Mouse (Mus musculus) brain, embryonic 18.5 days (tissue): ENCODE data around the gene Mob2.

Source experiments
- DNase-seq: peaks from one replicate; pipeline ENCODE4 v3.0.0-alpha.2; 2012; ENCODE audit warnings: low read depth, low spot score

Mob2 gene

GRCm38 (mm10) chr7:142060931-142061565 lies at the start of gene Mob2:
TSS of gene Mob2 (minus strand) at chr7:142061065.
- no peak for DNase-seq

- no peak for DNase-seq
These were observed 43.9 kb upstream of the Mob2 start for GRCm38 (mm10) chr7:142104747-142105146.

- no peak for DNase-seq
These were observed 36.9 kb upstream of the Mob2 start for GRCm38 (mm10) chr7:142097776-142098175.

- DNase-seq: no peak
These were observed 35.8 kb upstream of the Mob2 start for GRCm38 (mm10) chr7:142096701-142097100.

- DNase-seq: peak; percentile 86
These were observed 34.5 kb upstream of the Mob2 start, which contains the start of gene Dusp8 for GRCm38 (mm10) chr7:142095183-142095931. TSS of gene Dusp8 (minus strand) at chr7:142095843.

GRCm38 (mm10) chr7:142094301-142095143 lies 33.7 kb upstream of the Mob2 start:
- DNase-seq: no peak

- DNase-seq: no peak
These were observed 32.9 kb upstream of the Mob2 start for GRCm38 (mm10) chr7:142093696-142094240.

- DNase-seq: no peak
These were observed 32.1 kb upstream of the Mob2 start for GRCm38 (mm10) chr7:142092991-142093390.

- DNase-seq: peak; percentile 78
These were observed 31.0 kb upstream of the Mob2 start for GRCm38 (mm10) chr7:142091848-142092247.

- DNase-seq: no peak
These were observed 29.0 kb upstream of the Mob2 start for GRCm38 (mm10) chr7:142089648-142090447.

- DNase-seq: no peak
These were observed 28.0 kb upstream of the Mob2 start for GRCm38 (mm10) chr7:142088886-142089285.

- DNase-seq: no peak
These were observed 26.3 kb upstream of the Mob2 start for GRCm38 (mm10) chr7:142087069-142087652.

GRCm38 (mm10) chr7:142086159-142086905 lies 25.5 kb upstream of the Mob2 start:
- DNase-seq: no peak

- no peak for DNase-seq
These were observed 24.0 kb upstream of the Mob2 start for GRCm38 (mm10) chr7:142084820-142085219.

GRCm38 (mm10) chr7:142084395-142084794 lies 23.5 kb upstream of the Mob2 start:
- DNase-seq: no peak

GRCm38 (mm10) chr7:142083588-142084317 lies 22.9 kb upstream of the Mob2 start:
- DNase-seq: no peak

GRCm38 (mm10) chr7:142082607-142083006 lies 21.7 kb upstream of the Mob2 start:
- no peak for DNase-seq

GRCm38 (mm10) chr7:142082179-142082578 lies 21.3 kb upstream of the Mob2 start:
- no peak for DNase-seq

GRCm38 (mm10) chr7:142081736-142082135 lies 20.9 kb upstream of the Mob2 start:
- DNase-seq: no peak
